28 mouse cellular contexts compared by ENCODE assay signal in the genomic region with DNA sequence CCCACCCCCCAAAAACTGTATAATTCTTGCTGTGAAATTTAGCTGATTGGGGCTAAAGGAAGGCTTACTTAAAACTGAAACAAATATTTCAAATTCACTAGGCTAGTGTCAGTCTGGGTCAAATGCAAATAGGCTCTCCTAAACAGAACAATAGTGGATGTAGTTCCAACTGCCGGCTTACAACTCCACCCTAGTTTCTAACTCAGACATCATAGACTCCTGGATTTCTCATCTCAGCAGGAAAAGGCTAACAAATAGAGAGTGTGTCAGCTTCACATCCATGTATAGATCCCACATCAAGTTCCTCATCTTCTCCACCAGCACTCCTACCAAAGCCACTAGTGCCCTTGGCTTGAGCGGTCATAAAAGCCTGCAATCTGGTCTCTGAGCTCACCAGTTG.
DNase-seq lines count a peak whose midpoint lies in the region; ATAC-seq and TF ChIP-seq lines count a peak whose summit lies in the region.
"Had no signal": no experiment of that assay in that cellular context is flagged by ENCODE, and none has a peak within 500 bp of the region (broad histone marks: within the 10 kb centered on the region; RNA-seq: fewer than 3 reads in every experiment).

No protein-coding gene starts in this region.

- WGBS in heart, adult 2 months: 61% methylated on average over 2 of the region's 2 CpGs
- WGBS in heart, embryonic 11.5 days (ENCODE audit: insufficient replicate concordance): 83% methylated on average over 2 of the region's 2 CpGs

- TF ChIP-seq POLR2A in heart, adult 2 months (IDR thresholded peaks at IDR 0.05; ENCODE audit: insufficient read depth, low read depth, low read length): no peak
- no peak for TF ChIP-seq POLR2A in ES-Bruce4 (IDR thresholded peaks at IDR 0.05; ENCODE audit: insufficient read depth, low read length)

- H3K27ac ChIP-seq in heart, adult 2 months: peak overlapping the region; percentile 48
- no peak overlapping the region for H3K27ac ChIP-seq in heart, embryonic 11.5 days (ENCODE audit: low read depth, low read length)
- 0 out of 2 replicates have a peak overlapping the region, but pooled peaks have one; percentile 33 for H3K27ac ChIP-seq in ES-Bruce4 (ENCODE audit: insufficient read depth, low read length)
- no peak overlapping the region for H3K27ac ChIP-seq in ES-E14 (ENCODE audit: insufficient read depth, low read depth, low read length, poor library complexity, severe bottlenecking)
- H3K27ac ChIP-seq in brown adipose tissue, adult 24 weeks (replicated peaks; ENCODE audit: low read depth, low read length): peak overlapping the region; percentile 49
- H3K27ac ChIP-seq: embryonic facial prominence, embryonic 12.5 days; embryonic facial prominence, embryonic 15.5 days; heart, embryonic 13.5 days; hindbrain, embryonic 14.5 days; hindbrain, postnatal 0 days had no signal

- no peak for TF ChIP-seq CTCF in heart, adult 2 months (IDR thresholded peaks at IDR 0.05)
- TF ChIP-seq CTCF in ES-Bruce4 (IDR thresholded peaks at IDR 0.05; ENCODE audit: low read depth, low read length): no peak

- no peak overlapping the region for H3K9ac ChIP-seq in heart, adult 2 months (ENCODE audit: low read depth, low read length)
- no peak overlapping the region for H3K9ac ChIP-seq in heart, embryonic 11.5 days (ENCODE audit: low read depth, low read length)
- H3K9ac ChIP-seq in ES-Bruce4 (ENCODE audit: low read depth, poor library complexity, severe bottlenecking) (no peak overlapping the region), ES-E14 (ENCODE audit: insufficient read depth, low read depth, low read length, poor library complexity, severe bottlenecking) (no peak overlapping the region)
- H3K9ac ChIP-seq: embryonic facial prominence, embryonic 12.5 days; embryonic facial prominence, embryonic 15.5 days; forebrain, postnatal 0 days; heart, embryonic 13.5 days; hindbrain, embryonic 14.5 days had no signal

- in situ Hi-C loops in ES-E14 (cut with MboI; ENCODE audit: low sequenced_read_pairs in 2 of 2, unreplicated experiment in 2 of 2): no loop called here

- H3K9me3 ChIP-seq in heart, embryonic 11.5 days (replicated peaks; ENCODE audit: control insufficient read depth, low read length): no peaks in the 10 kb centered on the region
- no peaks in the 10 kb centered on the region for H3K9me3 ChIP-seq in ES-Bruce4 (replicated peaks; ENCODE audit: control insufficient read depth, insufficient read depth, low read length, poor library complexity, severe bottlenecking)
- no peaks in the 10 kb centered on the region for H3K9me3 ChIP-seq in ES-E14 (ENCODE audit: control insufficient read depth, insufficient read depth, low read depth, low read length)
- H3K9me3 ChIP-seq: embryonic facial prominence, embryonic 12.5 days; embryonic facial prominence, embryonic 15.5 days; G1E; heart, embryonic 13.5 days had no signal

- intact Hi-C loops in heart, adult 2 months (cut with DNase I): no loop called here

- H3K4me1 ChIP-seq in heart, adult 2 months (ENCODE audit: control insufficient read depth, insufficient read depth, low read length): peaks cover 19% of the 10 kb centered on the region
- H3K4me1 ChIP-seq in heart, embryonic 11.5 days (ENCODE audit: control insufficient read depth, insufficient read depth, low read length): peaks cover 6% of the 10 kb centered on the region; the same call in 1 of the 2 replicates
- H3K4me1 ChIP-seq in ES-Bruce4 (ENCODE audit: control insufficient read depth, insufficient read depth, low read length): peaks cover 5% of the 10 kb centered on the region
- peaks cover 3 to 16% of the 10 kb centered on the region in 2 experiments for H3K4me1 ChIP-seq in ES-E14 (ENCODE audit: control insufficient read depth in 2 of 2, insufficient read depth in 2 of 2, low read length in 2 of 2, poor library complexity in 1 of 2)
- H3K4me1 ChIP-seq in brown adipose tissue, adult 24 weeks (ENCODE audit: control insufficient read depth, insufficient read depth, insufficient read length, low read length): peaks cover 24% of the 10 kb centered on the region; the same call in 1 of the 2 replicates

- no peaks in the 10 kb centered on the region; the same call in 1 of the 2 replicates for H3K79me2 ChIP-seq in heart, adult 2 months (replicated peaks; ENCODE audit: control insufficient read depth, insufficient read depth, low read length)

- TF ChIP-seq EP300 in heart, adult 2 months (IDR thresholded peaks at IDR 0.05; ENCODE audit: insufficient read depth, low read depth, low read length): no peak
- no peak for TF ChIP-seq EP300 in ES-Bruce4 (IDR thresholded peaks at IDR 0.05; ENCODE audit: insufficient read depth, low read depth, low read length)

- H3K27me3 ChIP-seq in heart, adult 2 months (ENCODE audit: control insufficient read depth, insufficient read depth, low read length): no peaks in the 10 kb centered on the region
- no peaks in the 10 kb centered on the region for H3K27me3 ChIP-seq in heart, embryonic 11.5 days (ENCODE audit: control insufficient read depth, insufficient read depth, low read length)
- no peaks in the 10 kb centered on the region for H3K27me3 ChIP-seq in ES-Bruce4 (ENCODE audit: control insufficient read depth, insufficient read depth, low read length, poor library complexity, severe bottlenecking)
- H3K27me3 ChIP-seq: CH12.LX; embryonic facial prominence, embryonic 12.5 days; embryonic facial prominence, embryonic 15.5 days; heart, embryonic 13.5 days; Patski had no signal

- H3K36me3 ChIP-seq in heart, adult 2 months (ENCODE audit: control insufficient read depth, insufficient read depth, low read length): peaks cover 12% of the 10 kb centered on the region
- H3K36me3 ChIP-seq in heart, embryonic 11.5 days (ENCODE audit: control insufficient read depth, insufficient read depth, low read length): no peaks in the 10 kb centered on the region
- no peaks in the 10 kb centered on the region for H3K36me3 ChIP-seq in ES-Bruce4 (ENCODE audit: control insufficient read depth, insufficient read depth, low read length, poor library complexity, severe bottlenecking)
- H3K36me3 ChIP-seq in ES-E14 (ENCODE audit: control insufficient read depth, insufficient read depth, low read length, poor library complexity, severe bottlenecking): no peaks in the 10 kb centered on the region
- H3K36me3 ChIP-seq: embryonic facial prominence, embryonic 12.5 days; embryonic facial prominence, embryonic 15.5 days; G1E; heart, embryonic 13.5 days had no signal

- no peak overlapping the region for H3K4me2 ChIP-seq in heart, embryonic 11.5 days
- H3K4me2 ChIP-seq: embryonic facial prominence, embryonic 12.5 days; embryonic facial prominence, embryonic 15.5 days; heart, embryonic 13.5 days; hindbrain, embryonic 14.5 days had no signal

- no peak for ATAC-seq in heart, embryonic 11.5 days (replicated peaks; ENCODE audit: insufficient number of reproducible peaks, low FRiP score, low TSS enrichment)
- ATAC-seq: forebrain, embryonic 14.5 days; forebrain, postnatal 0 days; hindbrain, postnatal 0 days; inflammation-experienced regulatory T-cells, adult 6 months; intestine, embryonic 16.5 days; Patski had no signal

- DNase-seq in heart, adult 2 months: no peak
- DNase-seq in ES-E14 (ENCODE audit: low read depth, low spot score): peak; percentile 35
- no peak for DNase-seq in kidney, adult 18-20 months
- no peak for DNase-seq in lung, adult 18-20 months
- DNase-seq: adrenal gland, postnatal 10 days; adrenal gland, postnatal 36 days; B cell, adult 2 months; cerebellum, adult 11 months; cerebellum, adult 2 months; cerebellum, adult 9-11 months; cerebellum, postnatal 25 days; forebrain, postnatal 0 days; gastrocnemius, postnatal 36 days; kidney, adult 2 months had no signal

- no peak overlapping the region for H3K4me3 ChIP-seq in heart, adult 2 months
- no peak overlapping the region for H3K4me3 ChIP-seq in heart, embryonic 11.5 days (ENCODE audit: low read depth, low read length)
- no peak overlapping the region for H3K4me3 ChIP-seq in ES-Bruce4 (ENCODE audit: low read depth, low read length)
- no peak overlapping the region for H3K4me3 ChIP-seq in ES-E14 (ENCODE audit: insufficient read depth in 1 of 2, low read depth in 1 of 2, low read length in 2 of 2, poor library complexity in 1 of 2, severe bottlenecking in 1 of 2)
- no peak overlapping the region for H3K4me3 ChIP-seq in brown adipose tissue, adult 24 weeks (ENCODE audit: insufficient read depth, low read depth, low read length)
- H3K4me3 ChIP-seq: embryonic facial prominence, embryonic 12.5 days; embryonic facial prominence, embryonic 15.5 days; heart, embryonic 13.5 days had no signal

TF ChIP-seq in ES-E14, 5 proteins besides CTCF, POLR2A, EP300 and RAD21:
- TF ChIP-seq ZNF384 (IDR thresholded peaks at IDR 0.05; ENCODE audit: low read depth, low read length) (no peak), MAFK (IDR thresholded peaks at IDR 0.05; ENCODE audit: insufficient read depth, low read depth, low read length) (no peak), HCFC1 (IDR thresholded peaks at IDR 0.05; ENCODE audit: borderline replicate concordance, insufficient read depth, low read length) (no peak), CHD2 (IDR thresholded peaks at IDR 0.05; ENCODE audit: low read depth, low read length) (no peak), ZC3H11A (IDR thresholded peaks at IDR 0.05; ENCODE audit: borderline replicate concordance, low read depth, low read length) (no peak)

Comparison
In these comparisons a context has a peak if more than half of its experiments do, and no peak if none do; other contexts are left out.
1. H3K27ac ChIP-seq: peak in heart, adult 2 months (single experiment), ES-Bruce4 (single experiment) and brown adipose tissue, adult 24 weeks (single experiment); none in heart, embryonic 11.5 days (single experiment) and ES-E14 (single experiment).